Mouse (Mus musculus) CH12.LX (cell line): Measurements from ENCODE around the gene Pdk4.

Source experiments
- BHLHE40 ChIP-seq: IDR thresholded peaks from 2 replicates; pipeline ENCODE4 v1.6.1; 2011; ENCODE audit warnings: mild to moderate bottlenecking, low read depth, low read length, improper control_type of control experiment
- CTCF ChIP-seq, 2 experiments: IDR thresholded peaks in 1 of 2; conservative IDR thresholded peaks in 1 of 2; 2 replicates each; pipeline ENCODE4 v1.5.1; 2011 to 2012; ENCODE audit warnings: low read depth in 2 of 2, low read length in 2 of 2, improper control_type of control experiment in 1 of 2, inconsistent platforms in 1 of 2, mild to moderate bottlenecking in 1 of 2, moderate library complexity in 1 of 2
- EP300 ChIP-seq: IDR thresholded peaks from 2 replicates; pipeline ENCODE4 v1.6.1; 2011; ENCODE audit warnings: low read length, improper control_type of control experiment
- HCFC1 ChIP-seq: IDR thresholded peaks from 2 replicates; pipeline ENCODE4 v1.6.1; 2012; ENCODE audit warnings: low read depth, mild to moderate bottlenecking, inconsistent platforms, low read length, improper control_type of control experiment
- MAFK ChIP-seq: IDR thresholded peaks from 2 replicates; pipeline ENCODE4 v1.6.1; 2011; ENCODE audit warnings: low read length, improper control_type of control experiment; ENCODE audit not compliant: insufficient replicate concordance
- MEF2A ChIP-seq: IDR thresholded peaks from 2 replicates; pipeline ENCODE4 v1.6.1; 2014; ENCODE audit warnings: low read depth, mild to moderate bottlenecking, inconsistent platforms, low read length, improper control_type of control experiment, borderline replicate concordance
- MYC ChIP-seq: IDR thresholded peaks from 2 replicates; pipeline ENCODE4 v1.6.1; 2011; ENCODE audit warnings: low read depth, mild to moderate bottlenecking, improper control_type of control experiment, low read length
- POLR2A ChIP-seq: IDR thresholded peaks from 2 replicates; pipeline ENCODE4 v1.6.1; 2011; ENCODE audit warnings: low read depth, mild to moderate bottlenecking, improper control_type of control experiment, low read length
- RAD21 ChIP-seq: IDR thresholded peaks from 2 replicates; pipeline ENCODE4 v1.6.1; 2011; ENCODE audit warnings: low read depth, mild to moderate bottlenecking, low read length, improper control_type of control experiment, moderate library complexity
- TBP ChIP-seq: conservative IDR thresholded peaks from 2 replicates; pipeline ENCODE4 v1.6.1; 2011; ENCODE audit warnings: low read depth, low read length, improper control_type of control experiment
- UBTF ChIP-seq: IDR thresholded peaks from 2 replicates; pipeline ENCODE4 v1.6.1; 2012; ENCODE audit warnings: low read depth, mild to moderate bottlenecking, inconsistent platforms, low read length, improper control_type of control experiment, moderate library complexity
- ZKSCAN1 ChIP-seq: IDR thresholded peaks from 2 replicates; pipeline ENCODE4 v1.6.1; 2012; ENCODE audit warnings: low read depth, inconsistent platforms, low read length, improper control_type of control experiment, borderline replicate concordance
- ZMIZ1 ChIP-seq: IDR thresholded peaks from 2 replicates; pipeline ENCODE4 v1.6.1; 2012; ENCODE audit warnings: low read depth, mild to moderate bottlenecking, inconsistent platforms, low read length, improper control_type of control experiment

DNA sequence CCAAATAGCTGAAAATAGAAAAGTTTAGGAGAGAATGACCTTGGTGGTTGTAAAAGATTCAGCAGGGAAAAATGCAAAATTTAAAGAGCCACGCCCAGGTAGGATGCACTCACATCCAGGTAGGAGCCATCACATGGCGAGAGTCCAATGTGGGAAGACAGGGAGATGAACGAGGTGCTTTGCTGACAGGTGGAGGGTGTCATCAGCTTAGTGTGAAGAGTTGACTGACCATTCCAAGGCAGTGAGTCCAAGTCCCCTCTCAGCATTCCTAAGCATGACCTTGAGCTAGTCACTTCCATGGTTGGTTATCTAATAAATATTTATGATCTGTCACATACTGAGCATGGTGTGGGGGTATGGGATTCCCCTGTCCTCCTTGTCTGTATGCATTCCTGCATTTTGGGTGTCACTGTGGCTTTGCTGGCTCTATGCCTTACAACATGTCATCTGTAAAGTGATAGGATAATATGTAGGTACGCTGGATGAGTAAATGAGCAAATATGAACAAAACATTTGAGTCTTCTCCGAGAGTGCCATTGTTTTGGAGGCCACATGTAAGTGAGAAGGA, 51.7 kb downstream of the Pdk4 start:
- TF ChIP-seq MEF2A (no peak), CTCF (conservative IDR thresholded peaks at IDR 0.05 in 1 of 2, IDR thresholded peaks at IDR 0.05 in 1 of 2; ENCODE audit: low read depth in 2 of 2, low read length in 2 of 2) (no peak), POLR2A (no peak), BHLHE40 (no peak), RAD21 (no peak), MYC (no peak), EP300 (no peak), ZKSCAN1 (no peak), MAFK (no peak), HCFC1 (no peak), TBP (no peak), ZMIZ1 (no peak), UBTF (no peak)
